Mouse (Mus musculus): Measurements from ENCODE around the gene Phldb2. TPM values are rescaled to one million over a fixed set of nuclear protein-coding genes. Genes with fewer than 3 reads are reported as not detected.

Gene Phldb2
- polyA plus RNA-seq, 1 experiment from 2014 or later, result 9.8 TPM

- no peak for TF ChIP-seq EP300 (IDR thresholded peaks at IDR 0.05; ENCODE audit: low read depth)
- TF ChIP-seq CTCF (IDR thresholded peaks at IDR 0.05; ENCODE audit: low read depth), result no peak
- DNase-seq (no peak), ATAC-seq (peak; percentile 66)
- Histone ChIP-seq H3K36me3 (replicated peaks; ENCODE audit: insufficient read depth, low read length) (no peaks in the 10 kb centered on the region), H3K4me3 (ENCODE audit: low read depth, low read length) (no peak overlapping the region), H3K4me1 (ENCODE audit: insufficient read depth) (peaks cover 15% of the 10 kb centered on the region), H3K4me2 (ENCODE audit: low read depth, low read length) (no peak overlapping the region), H3K27ac (ENCODE audit: low read depth) (peak overlapping the region; percentile 37), H3K9ac (replicated peaks) (no peak overlapping the region), H3K27me3 (ENCODE audit: insufficient read depth, low read length) (no peaks in the 10 kb centered on the region), H3K9me3 (ENCODE audit: low read length) (no peaks in the 10 kb centered on the region)
- 51% methylated on average over 2 of the region's 2 CpGs for WGBS (ENCODE audit: insufficient replicate concordance)
Measured at GRCm38 (mm10) chr16:45893796-45894195, 59.6 kb downstream of the Phldb2 start.

- TF ChIP-seq EP300 (IDR thresholded peaks at IDR 0.05; ENCODE audit: low read depth) (no peak), CTCF (IDR thresholded peaks at IDR 0.05; ENCODE audit: low read depth) (no peak)
- H3K27ac ChIP-seq (ENCODE audit: low read depth), result peak overlapping the region; percentile 37; the same call in 1 of the 2 replicates
- DNase-seq, result no peak
- ATAC-seq, result no peak
- 41% methylated on average over 1 of the region's 1 CpGs for WGBS (ENCODE audit: insufficient replicate concordance)
- H3K9ac ChIP-seq (replicated peaks), result no peak overlapping the region
- H3K4me3 ChIP-seq (ENCODE audit: low read depth, low read length), result no peak overlapping the region
- peaks cover 15% of the 10 kb centered on the region for H3K4me1 ChIP-seq (ENCODE audit: insufficient read depth)
- no peaks in the 10 kb centered on the region for H3K36me3 ChIP-seq (replicated peaks; ENCODE audit: insufficient read depth, low read length)
- H3K4me2 ChIP-seq (ENCODE audit: low read depth, low read length), result no peak overlapping the region
- H3K27me3 ChIP-seq (ENCODE audit: insufficient read depth, low read length), result no peaks in the 10 kb centered on the region
- no peaks in the 10 kb centered on the region for H3K9me3 ChIP-seq (ENCODE audit: low read length)
Measured at GRCm38 (mm10) chr16:45892928-45893327, 60.5 kb downstream of the Phldb2 start.

- Histone ChIP-seq H3K4me3 (ENCODE audit: low read depth, low read length) (no peak overlapping the region), H3K9ac (replicated peaks) (no peak overlapping the region), H3K27ac (ENCODE audit: low read depth) (no peak overlapping the region), H3K9me3 (ENCODE audit: low read length) (no peaks in the 10 kb centered on the region), H3K4me2 (ENCODE audit: low read depth, low read length) (no peak overlapping the region), H3K27me3 (ENCODE audit: insufficient read depth, low read length) (no peaks in the 10 kb centered on the region), H3K36me3 (replicated peaks; ENCODE audit: insufficient read depth, low read length) (no peaks in the 10 kb centered on the region), H3K4me1 (ENCODE audit: insufficient read depth) (peaks cover 15% of the 10 kb centered on the region)
- DNase-seq (no peak), ATAC-seq (no peak)
- no peak for TF ChIP-seq CTCF (IDR thresholded peaks at IDR 0.05; ENCODE audit: low read depth)
- TF ChIP-seq EP300 (IDR thresholded peaks at IDR 0.05; ENCODE audit: low read depth), result no peak
- WGBS (ENCODE audit: insufficient replicate concordance), result 65% methylated on average over 4 of the region's 4 CpGs
Measured at GRCm38 (mm10) chr16:45890471-45891200, 62.8 kb downstream of the Phldb2 start.

DNA sequence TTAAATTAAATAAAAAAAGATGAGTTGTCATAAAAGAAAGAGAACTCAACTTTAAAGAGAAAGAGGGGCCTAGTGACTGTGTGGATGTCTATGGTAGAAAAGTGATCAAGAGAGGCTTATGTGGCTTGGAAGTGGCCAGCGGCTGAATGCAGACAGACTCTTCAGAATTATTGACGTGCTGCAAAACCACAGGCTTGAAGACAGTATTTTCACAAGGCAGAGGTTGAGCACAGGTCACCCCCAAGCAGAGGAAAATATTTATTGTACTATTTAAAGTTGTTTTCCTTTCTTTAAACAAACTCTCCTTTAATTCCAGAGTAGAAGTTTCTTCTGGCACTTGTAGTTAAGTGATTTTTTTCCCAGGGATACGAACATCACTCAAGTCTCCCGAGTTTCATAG is 63.8 kb downstream of the Phldb2 start:
- no peaks in the 10 kb centered on the region for H3K9me3 ChIP-seq (ENCODE audit: low read length)
- H3K4me3 ChIP-seq (ENCODE audit: low read depth, low read length), result no peak overlapping the region
- no peak overlapping the region for H3K9ac ChIP-seq (replicated peaks)
- H3K27me3 ChIP-seq (ENCODE audit: insufficient read depth, low read length), result no peaks in the 10 kb centered on the region
- no peak for TF ChIP-seq CTCF (IDR thresholded peaks at IDR 0.05; ENCODE audit: low read depth)
- H3K4me1 ChIP-seq (ENCODE audit: insufficient read depth), result peaks cover 11% of the 10 kb centered on the region
- DNase-seq, result no peak
- H3K4me2 ChIP-seq (ENCODE audit: low read depth, low read length), result no peak overlapping the region
- WGBS (ENCODE audit: insufficient replicate concordance), result 46% methylated on average over 4 of the region's 4 CpGs
- ATAC-seq, result no peak
- no peak overlapping the region for H3K27ac ChIP-seq (ENCODE audit: low read depth)
- H3K36me3 ChIP-seq (replicated peaks; ENCODE audit: insufficient read depth, low read length), result no peaks in the 10 kb centered on the region

DNA sequence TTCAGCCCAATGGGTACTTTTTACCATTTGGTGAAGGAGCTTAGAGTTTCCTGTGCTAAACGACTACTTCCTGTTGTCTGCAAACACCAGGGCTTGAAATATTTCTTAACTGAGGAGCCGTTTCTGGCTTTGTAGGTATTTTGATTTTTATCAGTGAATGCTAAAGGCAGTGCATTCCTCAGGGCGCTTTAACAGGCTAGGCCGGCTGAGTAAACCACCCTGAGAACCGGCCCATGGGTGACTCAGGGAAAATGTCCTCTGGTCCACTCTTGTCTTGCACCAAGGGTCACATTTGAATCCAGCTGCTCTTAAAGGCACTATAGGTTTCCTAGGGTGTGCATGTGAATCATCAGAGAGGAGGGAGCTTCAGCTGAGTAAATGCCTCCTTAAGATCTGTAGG is 66.8 kb downstream of the Phldb2 start:
- Histone ChIP-seq H3K4me1 (ENCODE audit: insufficient read depth) (peaks cover 3% of the 10 kb centered on the region; the same call in 1 of the 2 replicates), H3K4me3 (ENCODE audit: low read depth, low read length) (no peak overlapping the region), H3K36me3 (replicated peaks; ENCODE audit: insufficient read depth, low read length) (no peaks in the 10 kb centered on the region), H3K9ac (replicated peaks) (no peak overlapping the region), H3K4me2 (ENCODE audit: low read depth, low read length) (no peak overlapping the region), H3K9me3 (ENCODE audit: low read length) (no peaks in the 10 kb centered on the region), H3K27me3 (ENCODE audit: insufficient read depth, low read length) (no peaks in the 10 kb centered on the region), H3K27ac (ENCODE audit: low read depth) (no peak overlapping the region)
- 31% methylated on average over 5 of the region's 5 CpGs for WGBS (ENCODE audit: insufficient replicate concordance)
- no peak for TF ChIP-seq EP300 (IDR thresholded peaks at IDR 0.05; ENCODE audit: low read depth)
- TF ChIP-seq CTCF (IDR thresholded peaks at IDR 0.05; ENCODE audit: low read depth), result no peak
- DNase-seq, result no peak
- ATAC-seq, result no peak

- DNase-seq, result no peak
- no peak overlapping the region for H3K27ac ChIP-seq (ENCODE audit: low read depth)
- no peak overlapping the region for H3K4me3 ChIP-seq (ENCODE audit: low read depth, low read length)
- H3K27me3 ChIP-seq (ENCODE audit: insufficient read depth, low read length), result no peaks in the 10 kb centered on the region
- H3K4me1 ChIP-seq (ENCODE audit: insufficient read depth), result no peaks in the 10 kb centered on the region
- no peak overlapping the region for H3K9ac ChIP-seq (replicated peaks)
- H3K36me3 ChIP-seq (replicated peaks; ENCODE audit: insufficient read depth, low read length), result no peaks in the 10 kb centered on the region
- WGBS (ENCODE audit: insufficient replicate concordance), result 63% methylated on average over 2 of the region's 2 CpGs
- no peak for ATAC-seq
- TF ChIP-seq EP300 (IDR thresholded peaks at IDR 0.05; ENCODE audit: low read depth) (no peak), CTCF (IDR thresholded peaks at IDR 0.05; ENCODE audit: low read depth) (no peak)
- no peaks in the 10 kb centered on the region for H3K9me3 ChIP-seq (ENCODE audit: low read length)
- no peak overlapping the region for H3K4me2 ChIP-seq (ENCODE audit: low read depth, low read length)
Measured at GRCm38 (mm10) chr16:45884194-45884593, 69.2 kb downstream of the Phldb2 start.

All from liver, postnatal 0 days (tissue).